Mouse (Mus musculus) pancreas, adult 10 weeks (tissue): Measurements from ENCODE around the gene Gm10382. TPM values are rescaled to one million over a fixed set of nuclear protein-coding genes. Genes with fewer than 3 reads are reported as not detected.

Experiments
- polyA plus RNA-seq: library from polyadenylated mRNA; stranded (reverse); fragments of 350-450 nt; fragmentation: Illumina TruSeq; extraction: RNeasy Lipid Tissue Mini Kit (QIAGEN cat#74804); gene quantifications from one replicate; pipeline ENCODE4 v1.2.3, GENCODE M21; 2015; ENCODE audit warnings: low read depth, low replicate concordance; ENCODE audit not compliant: insufficient read depth

Gene Gm10382
- not detected for polyA plus RNA-seq

DNA sequence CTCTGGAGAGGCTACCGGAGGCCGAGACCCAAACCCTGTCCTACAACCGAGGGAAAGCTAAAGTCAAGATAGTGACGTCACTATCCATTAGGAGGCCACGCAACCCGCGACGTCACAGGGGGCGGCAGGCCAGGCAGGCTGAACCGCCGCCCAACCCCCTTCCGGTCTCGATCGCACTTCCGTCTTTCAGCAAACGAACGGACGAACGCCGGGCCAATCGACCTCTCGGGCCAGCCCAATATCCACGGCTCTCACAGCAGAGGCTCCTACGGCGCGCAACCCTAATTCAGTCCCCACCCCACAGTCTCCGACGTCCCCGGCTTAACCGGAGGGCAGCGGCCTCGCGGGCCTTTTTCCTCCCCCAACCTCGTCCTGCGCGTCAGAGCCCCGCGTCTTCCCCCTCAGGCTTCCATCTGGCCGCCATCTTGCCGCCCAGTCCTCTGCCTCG, at the start of gene Gm10382:
Gene Gm10382, plus strand, starts transcription at position 192 of the 448 bp plus-strand sequence.

DNA sequence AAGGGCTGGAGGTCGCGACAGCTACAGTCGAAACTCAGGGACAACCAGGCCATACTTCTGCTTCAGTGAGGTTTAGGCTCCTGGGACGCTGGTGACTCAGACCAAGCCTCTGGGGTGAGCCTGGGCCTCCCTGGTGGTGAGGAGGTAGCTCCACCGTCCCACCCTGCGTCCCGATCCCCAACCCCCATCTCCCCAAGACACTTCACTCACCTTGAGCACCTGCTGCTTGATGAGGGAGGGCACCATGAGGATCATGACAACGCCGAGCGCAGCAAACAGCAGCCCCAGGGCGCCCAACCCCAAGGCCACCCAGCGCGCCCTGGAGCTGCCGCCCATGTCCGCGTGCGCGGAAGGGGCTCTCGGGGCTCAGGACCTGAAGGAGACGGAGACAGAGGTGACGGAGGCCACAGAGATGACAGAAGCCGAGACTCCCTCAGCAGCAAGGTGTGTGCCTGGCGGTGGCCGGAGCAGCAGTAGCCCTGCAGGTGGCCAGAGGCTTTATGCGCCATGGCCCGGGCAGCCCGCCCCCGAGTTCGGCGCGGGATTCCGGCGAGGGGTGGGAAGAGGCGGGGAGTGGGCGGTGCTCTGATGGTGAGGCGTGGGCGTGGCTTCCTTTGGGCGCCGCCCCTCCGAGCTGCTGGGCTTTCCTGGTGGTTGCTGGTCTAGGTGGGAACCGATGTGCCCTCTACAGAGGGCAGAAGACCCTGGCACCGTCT, 48.4 kb upstream of the Gm10382 start, which contains the start of gene Scarb1:
Gene Scarb1, minus strand, starts transcription at position 548 of the 716 bp plus-strand sequence.

DNA sequence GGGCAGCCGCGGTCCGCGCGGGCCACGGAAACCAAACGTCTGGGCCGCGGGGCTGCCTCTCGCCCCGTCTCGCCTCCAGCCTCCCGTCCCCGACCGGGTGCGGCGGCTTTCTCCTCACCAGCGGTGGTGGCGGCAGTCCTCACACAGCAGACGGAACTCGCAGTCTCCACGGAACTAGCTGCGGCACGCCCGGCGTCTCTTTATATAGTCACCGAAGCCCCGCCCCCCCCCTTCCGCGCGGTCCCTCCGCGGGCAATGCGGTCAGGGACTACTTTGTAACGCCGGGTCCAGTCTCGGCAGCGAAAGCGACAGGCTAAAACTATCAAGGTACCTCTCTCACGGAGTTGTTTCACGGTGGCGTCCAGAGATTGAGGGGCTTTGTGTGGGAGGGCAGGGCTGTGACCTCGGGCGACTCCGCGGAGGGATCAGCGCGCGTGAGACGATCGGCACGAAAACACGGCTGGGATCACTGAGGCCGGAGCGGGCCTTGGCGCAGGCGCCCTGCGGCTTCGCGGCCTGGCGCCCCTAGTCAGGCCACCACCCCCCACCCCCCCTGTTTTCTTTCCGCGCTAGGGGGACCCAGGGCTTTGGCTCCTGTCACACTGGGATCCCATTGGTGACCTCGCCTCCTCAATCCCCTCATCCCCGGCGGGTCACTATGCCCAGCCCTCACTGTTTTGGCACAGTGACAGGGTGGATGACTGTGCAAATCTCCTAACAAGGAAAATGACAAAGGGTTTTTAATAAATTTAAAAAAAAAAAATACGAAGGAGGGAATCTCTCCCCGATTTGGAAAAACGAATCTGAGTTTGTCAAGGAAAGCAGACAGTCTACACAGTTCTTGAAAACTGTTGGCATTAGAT, 688 bp downstream of the Gm10382 start, which contains the start of gene Ubc:
Gene Ubc, minus strand, starts transcription at position 624 of the 863 bp plus-strand sequence.

DNA sequence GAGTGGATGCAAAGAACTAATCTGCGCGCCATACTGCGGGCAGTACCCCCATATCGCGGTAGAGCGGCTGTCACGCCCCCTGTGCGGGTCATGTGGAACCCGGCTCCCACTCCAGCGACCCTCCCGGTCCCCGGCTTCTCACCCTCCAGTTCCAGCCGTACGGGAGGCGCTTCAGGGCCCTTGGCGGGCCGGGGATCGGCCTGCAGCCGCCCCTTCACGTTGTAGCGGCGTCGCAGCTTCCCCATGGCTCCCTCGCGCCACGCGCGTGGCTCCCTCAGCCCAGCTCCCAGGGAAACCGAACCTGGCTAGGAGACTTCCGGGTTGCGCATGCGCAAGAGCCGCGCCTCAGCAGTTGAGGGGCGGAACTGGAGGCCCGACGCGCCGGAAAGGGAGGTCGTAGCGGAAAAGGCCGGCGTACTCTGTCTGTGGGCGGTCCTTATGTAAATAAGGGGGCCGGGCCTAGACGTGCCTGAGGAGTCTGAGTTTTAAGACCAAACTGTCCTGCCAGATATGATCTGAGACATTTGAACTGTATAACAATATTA, 44.7 kb downstream of the Gm10382 start, which contains the start of gene Dhx37:
Gene Dhx37, minus strand, starts transcription at position 329 of the 545 bp plus-strand sequence.

Other genes with a start within 250 kb of the Gm10382 start
- gene Ncor2, start 210.1 kb upstream of the Gm10382 start, polyA plus RNA-seq = 36.0 TPM
- gene Scarb1, start 48.2 kb upstream of the Gm10382 start, polyA plus RNA-seq = 44.2 TPM
- 97.8 TPM for gene Ubc, start 880 bp downstream of the Gm10382 start, polyA plus RNA-seq
- 8.1 TPM for gene Dhx37, start 44.8 kb downstream of the Gm10382 start, polyA plus RNA-seq
- gene Bri3bp, start 52.2 kb downstream of the Gm10382 start, polyA plus RNA-seq = 1.00 TPM
- gene Aacs, start 86.5 kb downstream of the Gm10382 start, polyA plus RNA-seq = 7.5 TPM
- gene Tmem132b, start 142.5 kb downstream of the Gm10382 start, polyA plus RNA-seq = 0.48 TPM